Mouse (Mus musculus): ENCODE data around the gene Olfr813. TPM values are rescaled to one million over a fixed set of nuclear protein-coding genes. Genes with fewer than 3 reads are reported as not detected.
"Not testable (repeated sequence)": the region's sequence is repeated elsewhere in the genome, so short reads cannot be mapped to it uniquely, and the experiment has no call there.

The Olfr813 gene
- not detected in 2 replicates for polyA plus RNA-seq (2012; rRNA removed)

DNA sequence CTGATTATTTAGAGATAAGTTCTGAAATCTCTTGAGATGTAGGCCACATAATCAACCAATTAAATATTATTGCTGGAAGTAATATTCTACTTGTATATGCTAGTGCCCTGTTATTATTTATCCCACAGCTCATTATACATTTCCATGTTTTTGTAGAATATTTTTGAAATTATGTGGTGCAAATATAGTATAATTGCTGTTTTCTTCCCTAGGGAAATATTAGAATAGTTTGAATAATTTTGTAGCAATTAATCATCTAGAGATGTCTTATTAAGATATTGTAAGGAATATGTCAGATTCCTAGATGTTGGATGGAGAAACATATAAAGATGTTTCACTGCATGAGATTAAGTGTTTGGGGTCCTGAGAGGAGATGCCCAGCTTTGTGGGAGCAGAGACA lies at the start of gene Olfr813:
Olfr813 (plus strand) TSS at position 301 of the 400 bp plus-strand sequence.
- no peak within 1 kb of the TSS for H3K4me3 ChIP-seq (replicated peaks; ENCODE audit: extremely low read depth, low read depth, low read length)
- TF ChIP-seq POLR2A (IDR thresholded peaks at IDR 0.05; ENCODE audit: borderline replicate concordance, extremely low read depth, low read depth, low read length) = no peak
- TF ChIP-seq CTCF (IDR thresholded peaks at IDR 0.05; ENCODE audit: insufficient read depth, low read length) = no peak
- no peak for DNase-seq
- H3K4me1 ChIP-seq (ENCODE audit: control insufficient read depth, insufficient read depth, low read length) = no peaks in the 10 kb centered on the region

DNA sequence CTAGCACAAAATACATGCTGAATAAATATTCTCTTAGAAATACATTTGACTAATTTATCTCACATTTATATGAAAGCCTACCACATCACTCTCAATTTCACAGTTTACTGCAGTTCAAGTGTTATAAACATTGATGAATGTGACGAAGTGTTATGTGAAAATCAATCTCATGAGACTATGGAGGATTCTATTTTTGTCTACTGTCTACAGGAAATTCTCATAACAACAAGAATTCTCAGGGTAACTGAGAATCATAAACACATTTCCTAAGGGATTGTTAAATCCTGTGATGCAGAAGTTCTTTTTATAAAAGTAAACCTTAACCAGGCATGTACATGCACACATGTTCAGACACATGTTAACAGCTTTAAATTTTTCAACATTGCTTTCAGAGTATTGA lies 9.2 kb upstream of the Olfr813 start, which contains the start of gene Olfr812:
Olfr812 (minus strand) TSS at position 101 of the 400 bp plus-strand sequence.
- H3K4me1 ChIP-seq (ENCODE audit: control insufficient read depth, insufficient read depth, low read length) = no peaks in the 10 kb centered on the region
- WGBS = 23% methylated on average over 1 of the region's 1 CpGs
- no peak for TF ChIP-seq POLR2A (IDR thresholded peaks at IDR 0.05; ENCODE audit: borderline replicate concordance, extremely low read depth, low read depth, low read length)
- no peak for TF ChIP-seq CTCF (IDR thresholded peaks at IDR 0.05; ENCODE audit: insufficient read depth, low read length)
- no peak within 1 kb of the TSS for H3K4me3 ChIP-seq (replicated peaks; ENCODE audit: extremely low read depth, low read depth, low read length)
- DNase-seq = no peak

DNA sequence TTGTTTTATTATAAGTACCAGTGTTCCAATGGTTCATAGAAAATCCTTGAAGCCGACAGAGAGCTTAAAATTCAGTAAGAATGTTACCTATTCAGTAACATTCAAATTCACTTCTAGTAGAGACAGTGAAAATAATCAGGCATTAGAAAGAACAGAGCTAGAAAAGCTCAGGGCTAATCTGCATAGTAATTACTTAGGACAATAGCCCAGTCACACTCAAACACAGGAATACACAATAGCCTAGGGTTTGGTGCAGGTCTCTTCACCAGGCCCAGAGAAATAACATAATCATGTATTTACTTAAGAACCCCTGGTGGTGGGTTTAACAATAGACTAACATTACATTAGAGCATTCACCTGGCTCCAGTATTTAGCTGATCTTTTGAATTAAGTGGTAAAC lies 7.8 kb upstream of the Olfr813 start:
- WGBS = 80% methylated on average over 1 of the region's 1 CpGs
- Histone ChIP-seq H3K4me3 (replicated peaks; ENCODE audit: extremely low read depth, low read depth, low read length) (no peak overlapping the region), H3K4me1 (ENCODE audit: control insufficient read depth, insufficient read depth, low read length) (no peaks in the 10 kb centered on the region)
- TF ChIP-seq POLR2A (IDR thresholded peaks at IDR 0.05; ENCODE audit: borderline replicate concordance, extremely low read depth, low read depth, low read length) (no peak), CTCF (IDR thresholded peaks at IDR 0.05; ENCODE audit: insufficient read depth, low read length) (no peak)
- no peak for DNase-seq

DNA sequence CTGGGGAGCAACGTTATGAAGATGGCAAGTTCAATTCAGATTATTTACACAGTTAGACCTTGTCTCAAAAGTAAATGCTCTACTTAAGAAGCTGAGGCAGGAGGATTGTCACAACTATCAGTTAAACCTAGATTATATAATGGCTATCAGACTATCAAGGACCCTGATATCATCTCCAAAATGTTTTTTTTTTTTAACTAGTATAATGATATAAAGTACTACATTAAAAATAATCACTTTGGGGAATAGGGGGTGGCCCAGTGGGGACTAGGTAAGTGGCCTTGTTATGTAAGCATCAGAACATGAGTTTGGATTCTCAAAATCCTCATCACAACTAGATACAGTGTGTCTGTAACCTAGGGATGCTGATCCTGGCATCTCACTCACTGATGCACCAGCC lies 24.6 kb downstream of the Olfr813 start, which contains the start of gene Olfr814:
Olfr814 (minus strand) TSS at position 101 of the 400 bp plus-strand sequence.
- H3K4me3 ChIP-seq (replicated peaks; ENCODE audit: extremely low read depth, low read depth, low read length); H3K4me1 ChIP-seq (ENCODE audit: control insufficient read depth, insufficient read depth, low read length); DNase-seq: not testable (repeated sequence)
- WGBS = 11% methylated on average over 1 of the region's 1 CpGs

DNA sequence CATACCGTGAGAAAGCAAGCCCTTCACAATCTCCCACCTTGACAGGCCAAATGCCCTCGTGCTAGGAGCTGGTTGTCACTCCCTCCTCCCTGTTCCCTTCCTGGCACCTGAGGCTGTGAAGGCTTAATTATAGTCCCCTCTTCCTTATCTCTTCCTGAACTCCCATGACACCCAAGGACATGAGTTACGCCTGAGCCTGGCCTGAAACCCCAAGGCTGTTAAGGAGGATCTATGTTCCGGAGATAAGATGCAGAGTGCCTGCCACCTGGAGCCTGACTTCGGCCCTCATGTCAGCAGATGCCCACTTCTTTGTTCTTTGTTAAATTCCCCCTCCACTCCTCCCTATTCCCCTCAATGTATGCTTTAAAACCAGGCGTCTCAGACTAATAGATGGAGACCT lies 30.3 kb downstream of the Olfr813 start:
- DNase-seq = not testable (repeated sequence)
- 71% methylated on average over 6 of the region's 6 CpGs for WGBS

DNA sequence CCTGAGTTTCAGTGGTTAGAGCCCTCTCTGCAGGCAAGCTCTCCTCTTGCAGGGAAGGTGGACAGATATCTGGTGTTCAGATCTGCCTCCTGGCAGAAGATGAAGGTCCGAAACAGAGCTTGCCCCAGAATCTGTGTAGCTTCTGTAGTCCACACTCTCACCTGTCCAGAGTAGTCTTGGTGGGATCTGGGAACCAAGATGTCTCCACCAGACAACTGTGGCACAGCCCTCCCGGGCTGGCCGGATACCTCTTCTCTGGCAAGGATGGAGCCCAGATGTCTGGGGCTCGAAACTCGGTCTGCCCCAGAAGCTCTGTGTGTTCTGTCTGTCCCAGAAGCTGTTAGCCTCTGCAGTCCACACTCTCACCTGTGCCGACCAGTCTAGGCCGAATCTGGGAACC lies 30.8 kb downstream of the Olfr813 start:
- DNase-seq = no peak
- 85% methylated on average over 7 of the region's 7 CpGs for WGBS
- H3K4me1 ChIP-seq (ENCODE audit: control insufficient read depth, insufficient read depth, low read length) = no peaks in the 10 kb centered on the region
- H3K4me3 ChIP-seq (replicated peaks; ENCODE audit: extremely low read depth, low read depth, low read length) = no peak overlapping the region
- TF ChIP-seq POLR2A (IDR thresholded peaks at IDR 0.05; ENCODE audit: borderline replicate concordance, extremely low read depth, low read depth, low read length) = no peak

More for the DNA sequence above, 30.3 kb downstream of the Olfr813 start:
- H3K4me1 ChIP-seq (ENCODE audit: control insufficient read depth, insufficient read depth, low read length); H3K4me3 ChIP-seq (replicated peaks; ENCODE audit: extremely low read depth, low read depth, low read length): not testable (repeated sequence)

DNA sequence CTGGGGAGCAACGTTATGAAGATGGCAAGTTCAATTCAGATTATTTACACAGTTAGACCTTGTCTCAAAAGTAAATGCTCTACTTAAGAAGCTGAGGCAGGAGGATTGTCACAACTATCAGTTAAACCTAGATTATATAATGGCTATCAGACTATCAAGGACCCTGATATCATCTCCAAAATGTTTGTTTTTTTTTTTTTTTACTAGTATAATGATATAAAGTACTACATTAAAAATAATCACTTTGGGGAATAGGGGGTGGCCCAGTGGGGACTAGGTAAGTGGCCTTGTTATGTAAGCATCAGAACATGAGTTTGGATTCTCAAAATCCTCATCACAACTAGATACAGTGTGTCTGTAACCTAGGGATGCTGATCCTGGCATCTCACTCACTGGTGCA lies 50.6 kb downstream of the Olfr813 start, which contains the start of gene Olfr815:
Olfr815 (minus strand) TSS at position 101 of the 400 bp plus-strand sequence.
- 42% methylated on average over 1 of the region's 1 CpGs for whole genome bisulfite sequencing

More for the DNA sequence above, 50.6 kb downstream of the Olfr813 start, which contains the start of gene Olfr815:
- H3K4me3 ChIP-seq (replicated peaks; ENCODE audit: extremely low read depth, low read depth, low read length); DNase-seq; H3K4me1 ChIP-seq (ENCODE audit: control insufficient read depth, insufficient read depth, low read length): not testable (repeated sequence)

Other genes with a start within 250 kb of the Olfr813 start
- gene Olfr796, start 242.8 kb upstream of the Olfr813 start, polyA plus RNA-seq (2012; rRNA removed) = not detected in 2 replicates
- gene Olfr798, start 227.4 kb upstream of the Olfr813 start, polyA plus RNA-seq (2012; rRNA removed) = not detected in 2 replicates
- not detected in 2 replicates for gene Olfr799, start 217.9 kb upstream of the Olfr813 start, polyA plus RNA-seq (2012; rRNA removed)
- gene Olfr800, start 197.7 kb upstream of the Olfr813 start, polyA plus RNA-seq (2012; rRNA removed) = not detected in 2 replicates
- not detected in 2 replicates for gene Olfr801, start 181.5 kb upstream of the Olfr813 start, polyA plus RNA-seq (2012; rRNA removed)
- gene Olfr802, start 167.2 kb upstream of the Olfr813 start, polyA plus RNA-seq (2012; rRNA removed) = not detected in 2 replicates
- gene Olfr803, start 161.1 kb upstream of the Olfr813 start, polyA plus RNA-seq (2012; rRNA removed) = not detected in 2 replicates
- not detected in 2 replicates for gene Olfr804, start 152.2 kb upstream of the Olfr813 start, polyA plus RNA-seq (2012; rRNA removed)
- gene Olfr805, start 126.0 kb upstream of the Olfr813 start, polyA plus RNA-seq (2012; rRNA removed) = not detected in 2 replicates
- not detected in 2 replicates for gene Olfr806, start 113.4 kb upstream of the Olfr813 start, polyA plus RNA-seq (2012; rRNA removed)
- gene Olfr807, start 97.6 kb upstream of the Olfr813 start, polyA plus RNA-seq (2012; rRNA removed) = not detected in 2 replicates
- gene Olfr808, start 89.9 kb upstream of the Olfr813 start, polyA plus RNA-seq (2012; rRNA removed) = not detected in 2 replicates
- gene Olfr809, start 80.7 kb upstream of the Olfr813 start, polyA plus RNA-seq (2012; rRNA removed) = not detected in 2 replicates
- gene Olfr810, start 60.5 kb upstream of the Olfr813 start, polyA plus RNA-seq (2012; rRNA removed) = not detected in 2 replicates
- gene Olfr811, start 51.0 kb upstream of the Olfr813 start, polyA plus RNA-seq (2012; rRNA removed) = not detected in 2 replicates
- gene Olfr812, start 9.3 kb upstream of the Olfr813 start, polyA plus RNA-seq (2012; rRNA removed) = not detected in 2 replicates
- gene Olfr814, start 24.5 kb downstream of the Olfr813 start, polyA plus RNA-seq (2012; rRNA removed) = not detected in 2 replicates
- gene Olfr815, start 50.5 kb downstream of the Olfr813 start, polyA plus RNA-seq (2012; rRNA removed) = not detected in 2 replicates
- gene Olfr816, start 60.2 kb downstream of the Olfr813 start, polyA plus RNA-seq (2012; rRNA removed) = not detected in 2 replicates
- not detected in 2 replicates for gene Olfr818, start 93.7 kb downstream of the Olfr813 start, polyA plus RNA-seq (2012; rRNA removed)
- not detected in 2 replicates for gene Olfr819, start 111.9 kb downstream of the Olfr813 start, polyA plus RNA-seq (2012; rRNA removed)
- not detected in 2 replicates for gene Olfr247, start 120.8 kb downstream of the Olfr813 start, polyA plus RNA-seq (2012; rRNA removed)
- not detected in 2 replicates for gene Gm10310, start 129.7 kb downstream of the Olfr813 start, polyA plus RNA-seq (2012; rRNA removed)
- not detected in 2 replicates for gene Olfr820, start 157.3 kb downstream of the Olfr813 start, polyA plus RNA-seq (2012; rRNA removed)
- gene Olfr821, start 175.0 kb downstream of the Olfr813 start, polyA plus RNA-seq (2012; rRNA removed) = not detected in 2 replicates
- gene Olfr822, start 215.8 kb downstream of the Olfr813 start, polyA plus RNA-seq (2012; rRNA removed) = not detected in 2 replicates